Mouse (Mus musculus) lung, adult 18-20 months (tissue): ENCODE data around the gene Ppif.
A peak's percentile ranks its signal among the peaks of the same experiment; 100 is the strongest.

ENCODE experiments used
- DNase-seq, 2 experiments: peaks; one replicate each; pipeline ENCODE4 v3.0.0; 2022; ENCODE audit warnings: mixed read lengths in 2 of 2

Ppif gene

GRCm38 (mm10) chr14:25738591-25739001 lies 44.6 kb downstream of the Ppif start:
- DNase-seq, result peak; percentile 53 to 72

GRCm38 (mm10) chr14:25739957-25740565 lies 46.1 kb downstream of the Ppif start:
- no peak for DNase-seq

GRCm38 (mm10) chr14:25741211-25741610 lies 47.3 kb downstream of the Ppif start:
- DNase-seq, result no peak

- DNase-seq, result no peak
These were observed 48.0 kb downstream of the Ppif start for GRCm38 (mm10) chr14:25741840-25742367.

- DNase-seq, result peak in 1 of 2 experiments; percentile 42
These were observed 49.0 kb downstream of the Ppif start for GRCm38 (mm10) chr14:25742943-25743342.

GRCm38 (mm10) chr14:25745365-25746184 lies 51.6 kb downstream of the Ppif start:
- DNase-seq, result no peak

- no peak for DNase-seq
These were observed 52.4 kb downstream of the Ppif start for GRCm38 (mm10) chr14:25746371-25746770.

- DNase-seq, result peak; percentile 37 to 62
These were observed 53.3 kb downstream of the Ppif start for GRCm38 (mm10) chr14:25746971-25747945.

GRCm38 (mm10) chr14:25747996-25748756 lies 54.2 kb downstream of the Ppif start:
- DNase-seq, result no peak

- DNase-seq, result peak; percentile 64 to 65
These were observed 55.4 kb downstream of the Ppif start for GRCm38 (mm10) chr14:25749143-25749909.
